Mouse (Mus musculus) kidney, adult 9 months (tissue): Measurements from ENCODE around the gene Pfkfb4.
A peak's percentile ranks its signal among the peaks of the same experiment; 100 is the strongest.

Source experiments
- DNase-seq: peaks from one replicate; pipeline ENCODE4 v3.0.0; 2022

Pfkfb4 gene

GRCm38 (mm10) chr9:108991428-108992084 lies at the start of gene Pfkfb4:
Pfkfb4 (plus strand) TSS chr9:108991778.
- peak; percentile 100 for DNase-seq

GRCm38 (mm10) chr9:108945111-108945510 lies 46.5 kb upstream of the Pfkfb4 start:
- no peak for DNase-seq

GRCm38 (mm10) chr9:108945608-108946007 lies 46.0 kb upstream of the Pfkfb4 start:
- no peak for DNase-seq

- DNase-seq: peak; percentile 24
These were observed 42.2 kb upstream of the Pfkfb4 start for GRCm38 (mm10) chr9:108949231-108949966.

GRCm38 (mm10) chr9:108949967-108950728 lies 41.4 kb upstream of the Pfkfb4 start:
- DNase-seq: no peak

- no peak for DNase-seq
These were observed 38.4 kb upstream of the Pfkfb4 start, which contains the start of gene Col7a1 for GRCm38 (mm10) chr9:108953081-108953636. Col7a1 (plus strand) TSS chr9:108953586.

GRCm38 (mm10) chr9:108955241-108955640 lies 36.3 kb upstream of the Pfkfb4 start:
- no peak for DNase-seq

- peak; percentile 73 for DNase-seq
These were observed 35.7 kb upstream of the Pfkfb4 start for GRCm38 (mm10) chr9:108955846-108956245.

- DNase-seq: no peak
These were observed 28.0 kb upstream of the Pfkfb4 start for GRCm38 (mm10) chr9:108963577-108963976.

GRCm38 (mm10) chr9:108964338-108964737 lies 27.2 kb upstream of the Pfkfb4 start:
- DNase-seq: no peak

GRCm38 (mm10) chr9:108970623-108971022 lies 21.0 kb upstream of the Pfkfb4 start:
- no peak for DNase-seq

- DNase-seq: no peak
These were observed 15.1 kb upstream of the Pfkfb4 start for GRCm38 (mm10) chr9:108976483-108976882.

GRCm38 (mm10) chr9:108977966-108978365 lies 13.6 kb upstream of the Pfkfb4 start:
- DNase-seq: no peak

- no peak for DNase-seq
These were observed 9.1 kb upstream of the Pfkfb4 start for GRCm38 (mm10) chr9:108982498-108982897.

- no peak for DNase-seq
These were observed 8.4 kb upstream of the Pfkfb4 start for GRCm38 (mm10) chr9:108983209-108983608.

GRCm38 (mm10) chr9:108985710-108986109 lies 5.9 kb upstream of the Pfkfb4 start, which contains the start of gene Ucn2:
Ucn2 (plus strand) TSS chr9:108986010.
- DNase-seq: no peak

- no peak for DNase-seq
These were observed 3.8 kb upstream of the Pfkfb4 start for GRCm38 (mm10) chr9:108987704-108988350.

- DNase-seq: peak; percentile 38
These were observed 1.6 kb upstream of the Pfkfb4 start for GRCm38 (mm10) chr9:108989802-108990461.

GRCm38 (mm10) chr9:108990462-108990820 lies 1.1 kb upstream of the Pfkfb4 start:
- DNase-seq: no peak

- DNase-seq: no peak
These were observed 499 bp downstream of the Pfkfb4 start for GRCm38 (mm10) chr9:108992085-108992469.

- DNase-seq: no peak
These were observed 1.2 kb downstream of the Pfkfb4 start for GRCm38 (mm10) chr9:108992620-108993361.
